Mouse (Mus musculus): ENCODE measurements around the gene Cript. TPM values are rescaled to one million over a fixed set of nuclear protein-coding genes. Genes with fewer than 3 reads are reported as not detected.
"Not testable (repeated sequence)": the region's sequence is repeated elsewhere in the genome, so short reads cannot be mapped to it uniquely, and the experiment has no call there.

Gene Cript
- polyA plus RNA-seq, 1 experiment from 2014 or later, result 217 TPM

- Histone ChIP-seq H3K4me2 (ENCODE audit: low read depth, low read length) (no peak overlapping the region), H3K27ac (ENCODE audit: low read depth, low read length) (no peak overlapping the region), H3K4me1 (ENCODE audit: control insufficient read depth, insufficient read depth, low read length) (no peaks in the 10 kb centered on the region), H3K9me3 (ENCODE audit: control insufficient read depth, low read length) (no peaks in the 10 kb centered on the region), H3K36me3 (ENCODE audit: control insufficient read depth, insufficient read depth, low read length) (no peaks in the 10 kb centered on the region), H3K4me3 (ENCODE audit: low read depth, low read length) (no peak overlapping the region), H3K9ac (replicated peaks; ENCODE audit: low read depth, low read length) (no peak overlapping the region), H3K27me3 (ENCODE audit: control insufficient read depth, insufficient read depth, low read length) (no peaks in the 10 kb centered on the region)
- no peak for ATAC-seq (ENCODE audit: low read depth)
Measured at GRCm38 (mm10) chr17:87073470-87073869, 48.1 kb downstream of the Cript start.

DNA sequence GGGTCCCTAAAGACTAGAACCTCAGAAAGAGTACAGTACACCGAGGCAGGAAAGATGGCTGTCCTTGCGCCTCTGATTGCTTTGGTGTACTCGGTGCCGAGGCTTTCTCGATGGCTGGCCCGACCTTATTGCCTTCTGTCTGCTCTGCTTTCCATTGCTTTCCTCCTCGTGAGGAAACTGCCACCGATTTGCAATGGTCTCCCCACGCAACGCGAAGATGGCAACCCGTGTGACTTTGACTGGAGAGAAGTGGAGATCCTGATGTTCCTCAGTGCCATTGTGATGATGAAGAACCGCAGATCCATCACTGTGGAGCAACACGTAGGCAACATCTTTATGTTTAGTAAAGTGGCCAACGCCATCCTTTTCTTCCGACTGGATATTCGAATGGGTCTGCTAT is 52.9 kb downstream of the Cript start:
- H3K4me1 ChIP-seq (ENCODE audit: control insufficient read depth, insufficient read depth, low read length); H3K9ac ChIP-seq (replicated peaks; ENCODE audit: low read depth, low read length); H3K27me3 ChIP-seq (ENCODE audit: control insufficient read depth, insufficient read depth, low read length); H3K4me2 ChIP-seq (ENCODE audit: low read depth, low read length); H3K4me3 ChIP-seq (ENCODE audit: low read depth, low read length); ATAC-seq (ENCODE audit: low read depth); H3K27ac ChIP-seq (ENCODE audit: low read depth, low read length); H3K9me3 ChIP-seq (ENCODE audit: control insufficient read depth, low read length); H3K36me3 ChIP-seq (ENCODE audit: control insufficient read depth, insufficient read depth, low read length): not testable (repeated sequence)
- WGBS, result 92% methylated on average over 17 of the region's 17 CpGs

- Histone ChIP-seq H3K27me3 (ENCODE audit: control insufficient read depth, insufficient read depth, low read length) (no peaks in the 10 kb centered on the region), H3K9me3 (ENCODE audit: control insufficient read depth, low read length) (no peaks in the 10 kb centered on the region), H3K4me2 (ENCODE audit: low read depth, low read length) (no peak overlapping the region), H3K36me3 (ENCODE audit: control insufficient read depth, insufficient read depth, low read length) (no peaks in the 10 kb centered on the region), H3K27ac (ENCODE audit: low read depth, low read length) (no peak overlapping the region), H3K9ac (replicated peaks; ENCODE audit: low read depth, low read length) (no peak overlapping the region), H3K4me3 (ENCODE audit: low read depth, low read length) (no peak overlapping the region), H3K4me1 (ENCODE audit: control insufficient read depth, insufficient read depth, low read length) (no peaks in the 10 kb centered on the region)
- WGBS, result 90% methylated on average over 7 of the region's 7 CpGs
- no peak for ATAC-seq (ENCODE audit: low read depth)
Measured at GRCm38 (mm10) chr17:87080724-87081123, 55.4 kb downstream of the Cript start.

- Histone ChIP-seq H3K27ac (ENCODE audit: low read depth, low read length) (no peak overlapping the region), H3K4me3 (ENCODE audit: low read depth, low read length) (no peak overlapping the region), H3K9me3 (ENCODE audit: control insufficient read depth, low read length) (no peaks in the 10 kb centered on the region), H3K4me1 (ENCODE audit: control insufficient read depth, insufficient read depth, low read length) (no peaks in the 10 kb centered on the region), H3K9ac (replicated peaks; ENCODE audit: low read depth, low read length) (no peak overlapping the region), H3K36me3 (ENCODE audit: control insufficient read depth, insufficient read depth, low read length) (no peaks in the 10 kb centered on the region), H3K27me3 (ENCODE audit: control insufficient read depth, insufficient read depth, low read length) (no peaks in the 10 kb centered on the region), H3K4me2 (ENCODE audit: low read depth, low read length) (no peak overlapping the region)
- 94% methylated on average over 4 of the region's 4 CpGs for WGBS
- no peak for ATAC-seq (ENCODE audit: low read depth)
Measured at GRCm38 (mm10) chr17:87082547-87082946, 57.2 kb downstream of the Cript start.

DNA sequence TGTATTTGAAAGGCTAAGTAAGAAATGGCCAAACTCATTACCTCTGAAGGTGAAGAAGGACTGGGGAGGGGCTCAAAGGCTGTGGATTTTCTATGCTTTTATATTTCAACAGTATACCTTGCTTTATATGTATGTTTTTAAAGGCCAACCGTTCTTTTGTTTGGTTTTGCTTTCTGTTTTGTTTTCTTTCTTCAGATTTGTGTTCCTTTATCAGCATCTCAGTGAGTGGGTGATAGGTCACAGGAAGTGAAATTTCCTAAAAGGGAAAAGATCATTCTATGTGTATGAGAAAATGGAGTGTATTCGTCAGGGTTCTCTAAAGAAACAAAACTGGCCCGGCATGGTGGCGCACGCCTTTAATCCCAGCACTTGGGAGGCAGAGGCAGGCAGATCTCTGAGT is 58.3 kb downstream of the Cript start:
- H3K27me3 ChIP-seq (ENCODE audit: control insufficient read depth, insufficient read depth, low read length), result no peaks in the 10 kb centered on the region
- ATAC-seq (ENCODE audit: low read depth), result no peak
- H3K4me2 ChIP-seq (ENCODE audit: low read depth, low read length), result no peak overlapping the region
- no peaks in the 10 kb centered on the region for H3K9me3 ChIP-seq (ENCODE audit: control insufficient read depth, low read length)
- no peak overlapping the region for H3K27ac ChIP-seq (ENCODE audit: low read depth, low read length)
- no peaks in the 10 kb centered on the region for H3K4me1 ChIP-seq (ENCODE audit: control insufficient read depth, insufficient read depth, low read length)
- H3K36me3 ChIP-seq (ENCODE audit: control insufficient read depth, insufficient read depth, low read length), result no peaks in the 10 kb centered on the region
- 94% methylated on average over 5 of the region's 5 CpGs for WGBS
- no peak overlapping the region for H3K9ac ChIP-seq (replicated peaks; ENCODE audit: low read depth, low read length)
- H3K4me3 ChIP-seq (ENCODE audit: low read depth, low read length), result no peak overlapping the region

Other genes with a start within 250 kb of the Cript start
- gene Tmem247, start 108.2 kb upstream of the Cript start, polyA plus RNA-seq (2014; fragmentation: Nextera tagmentation; extraction: Ambion mirVana), result not detected in 2 replicates
- gene Atp6v1e2, start 77.7 kb upstream of the Cript start, polyA plus RNA-seq (2014; fragmentation: Nextera tagmentation; extraction: Ambion mirVana), result not detected in 2 replicates
- gene Rhoq, start 62.5 kb upstream of the Cript start, polyA plus RNA-seq (2014; fragmentation: Nextera tagmentation; extraction: Ambion mirVana), result 9.1 and 9.7 TPM in 2 replicates
- gene Pigf, start 144 bp upstream of the Cript start, polyA plus RNA-seq (2014; fragmentation: Nextera tagmentation; extraction: Ambion mirVana), result 34.4 and 38.7 TPM in 2 replicates
- gene Socs5, start 82.1 kb downstream of the Cript start, polyA plus RNA-seq (2014; fragmentation: Nextera tagmentation; extraction: Ambion mirVana), result 23.0 and 25.2 TPM in 2 replicates
- 38.3 and 45.2 TPM in 2 replicates for gene Mcfd2, start 240.4 kb downstream of the Cript start, polyA plus RNA-seq (2014; fragmentation: Nextera tagmentation; extraction: Ambion mirVana)